In the genomic region with DNA sequence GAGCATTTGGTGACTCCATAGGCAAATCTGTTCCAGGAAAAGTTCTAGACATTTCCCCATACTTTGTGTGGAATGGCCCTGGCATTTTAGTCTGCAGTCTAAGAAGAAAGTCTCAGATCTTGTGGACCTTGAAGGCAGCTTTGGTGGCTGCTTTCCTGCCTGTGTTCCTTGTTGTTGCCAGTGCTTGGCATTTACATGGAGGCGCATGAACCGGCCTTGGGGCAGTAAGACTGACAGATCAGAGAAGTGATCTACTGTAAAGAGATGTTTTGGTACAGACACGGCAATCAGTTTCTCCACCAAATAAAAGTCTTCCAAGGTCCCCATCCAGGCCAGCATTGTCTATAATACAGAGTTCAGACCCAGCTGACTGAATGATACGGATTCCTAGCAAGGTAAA, we compare ENCODE assay signal across 24 mouse cellular contexts.
"Had no signal": no experiment of that assay in that cellular context is flagged by ENCODE, and none has a peak within 500 bp of the region (broad histone marks: within the 10 kb centered on the region; RNA-seq: fewer than 3 reads in every experiment).

No protein-coding gene starts in this region.

- H3K27me3 ChIP-seq: heart, embryonic 12.5 days; hindbrain, embryonic 12.5 days; intestine, embryonic 15.5 days; limb, embryonic 12.5 days; liver, embryonic 13.5 days; liver, embryonic 15.5 days had no signal

- H3K9me3 ChIP-seq: heart, embryonic 12.5 days; hindbrain, embryonic 10.5 days; hindbrain, embryonic 12.5 days; intestine, embryonic 15.5 days; limb, embryonic 10.5 days; limb, embryonic 12.5 days; liver, embryonic 13.5 days; liver, embryonic 15.5 days had no signal

- H3K27ac ChIP-seq: gastrocnemius, adult 2 months; heart, adult 2 months; hindbrain, embryonic 10.5 days; hindbrain, embryonic 12.5 days; hindbrain, embryonic 14.5 days; intestine, embryonic 15.5 days; layer of hippocampus, adult 2 months; left cerebral cortex, adult 2 months; limb, embryonic 10.5 days; limb, embryonic 12.5 days; liver, embryonic 13.5 days; liver, embryonic 15.5 days had no signal

- DNase-seq: gastrocnemius, adult 2 months; gastrocnemius, postnatal 10 days; gastrocnemius, postnatal 25 days; heart, adult 2 months; heart, postnatal 10 days; heart, postnatal 4 days; kidney, adult 18-20 months; kidney, adult 8-10 months; kidney, postnatal 10 days; kidney, postnatal 25 days; kidney, postnatal 4 days; liver; liver, embryonic 13.5 days; liver, postnatal 0 days had no signal

- H3K4me3 ChIP-seq: gastrocnemius, adult 2 months; heart, adult 2 months; heart, embryonic 12.5 days; hindbrain, embryonic 10.5 days; hindbrain, embryonic 12.5 days; intestine, embryonic 15.5 days; layer of hippocampus, adult 2 months; left cerebral cortex, adult 2 months; limb, embryonic 10.5 days; limb, embryonic 12.5 days; liver, embryonic 13.5 days; liver, embryonic 15.5 days had no signal

- H3K4me1 ChIP-seq: hindbrain, embryonic 10.5 days; hindbrain, embryonic 12.5 days; intestine, embryonic 15.5 days; liver, embryonic 13.5 days; liver, embryonic 15.5 days had no signal

- H3K36me3 ChIP-seq: heart, embryonic 12.5 days; hindbrain, embryonic 10.5 days; hindbrain, embryonic 12.5 days; intestine, embryonic 15.5 days; limb, embryonic 10.5 days; limb, embryonic 12.5 days; liver, embryonic 13.5 days; liver, embryonic 15.5 days had no signal
